Mouse (Mus musculus) heart, adult 9 months (tissue): ENCODE results near the gene Plekhj1.
"Not testable (repeated sequence)": the region's sequence is repeated elsewhere in the genome, so short reads cannot be mapped to it uniquely, and the experiment has no call there.

Experiments
- DNase-seq, 2 experiments: peaks; one replicate each; pipeline ENCODE4 v3.0.0; 2022; ENCODE audit warnings: low spot score in 2 of 2

The Plekhj1 gene

GRCm38 (mm10) chr10:80826151-80827062 lies 28.0 kb upstream of the Plekhj1 start, which contains the start of gene Oaz1:
TSS of gene Oaz1 (plus strand) at chr10:80826656.
- DNase-seq: peak; percentile 100

GRCm38 (mm10) chr10:80824827-80825226 lies 26.4 kb upstream of the Plekhj1 start:
- DNase-seq: no peak

- DNase-seq: no peak
Measured at GRCm38 (mm10) chr10:80823847-80824643, 25.6 kb upstream of the Plekhj1 start.

- DNase-seq: no peak
Measured at GRCm38 (mm10) chr10:80823316-80823715, 24.9 kb upstream of the Plekhj1 start.

- no peak for DNase-seq
Measured at GRCm38 (mm10) chr10:80822528-80822927, 24.1 kb upstream of the Plekhj1 start.

- no peak for DNase-seq
Measured at GRCm38 (mm10) chr10:80821991-80822390, 23.6 kb upstream of the Plekhj1 start.

GRCm38 (mm10) chr10:80819406-80819805 lies 21.0 kb upstream of the Plekhj1 start:
- DNase-seq: no peak

GRCm38 (mm10) chr10:80818599-80819281 lies 20.3 kb upstream of the Plekhj1 start:
- DNase-seq: no peak

- DNase-seq: not testable (repeated sequence)
Measured at GRCm38 (mm10) chr10:80817955-80818354, 19.5 kb upstream of the Plekhj1 start.

GRCm38 (mm10) chr10:80817164-80817563 lies 18.7 kb upstream of the Plekhj1 start:
- DNase-seq: no peak

GRCm38 (mm10) chr10:80816303-80816702 lies 17.9 kb upstream of the Plekhj1 start:
- not testable (repeated sequence) for DNase-seq

GRCm38 (mm10) chr10:80814800-80815199 lies 16.4 kb upstream of the Plekhj1 start:
- DNase-seq: no peak

GRCm38 (mm10) chr10:80813366-80813765 lies 14.9 kb upstream of the Plekhj1 start, which contains the start of gene Jsrp1:
TSS of gene Jsrp1 (minus strand) at chr10:80813498.
- no peak for DNase-seq

GRCm38 (mm10) chr10:80812391-80813041 lies 14.1 kb upstream of the Plekhj1 start:
- no peak for DNase-seq

GRCm38 (mm10) chr10:80810084-80810483 lies 11.7 kb upstream of the Plekhj1 start:
- DNase-seq: no peak

GRCm38 (mm10) chr10:80808985-80809632 lies 10.7 kb upstream of the Plekhj1 start:
- no peak for DNase-seq

- no peak for DNase-seq
Measured at GRCm38 (mm10) chr10:80808099-80808984, 9.9 kb upstream of the Plekhj1 start.

GRCm38 (mm10) chr10:80807057-80807627 lies 8.7 kb upstream of the Plekhj1 start:
- DNase-seq: peak; percentile 78 to 80

GRCm38 (mm10) chr10:80806341-80807056 lies 8.1 kb upstream of the Plekhj1 start:
- DNase-seq: no peak
